Mouse (Mus musculus) embryonic fibroblast, embryonic 13.5 days (primary cell): ENCODE measurements around the gene Bag3.

Source experiments
- CTCF ChIP-seq: IDR thresholded peaks from 2 replicates; pipeline ENCODE4 v1.5.1; 2011; ENCODE audit warnings: mild to moderate bottlenecking, control low read depth, low read length, moderate library complexity, borderline replicate concordance; ENCODE audit not compliant: insufficient read depth
- POLR2A ChIP-seq: IDR thresholded peaks from 2 replicates; pipeline ENCODE4 v1.6.1; 2011; ENCODE audit warnings: low read depth, mild to moderate bottlenecking, control low read depth, low read length, moderate library complexity

GRCm38 (mm10) chr7:128580318-128580717, 56.9 kb downstream of the Bag3 start:
- no peak for TF ChIP-seq CTCF
- TF ChIP-seq POLR2A, result no peak
